Mouse (Mus musculus): ENCODE measurements around the gene 4931406P16Rik.
"Not testable (repeated sequence)": the region's sequence is repeated elsewhere in the genome, so short reads cannot be mapped to it uniquely, and the experiment has no call there.

4931406P16Rik gene

DNA sequence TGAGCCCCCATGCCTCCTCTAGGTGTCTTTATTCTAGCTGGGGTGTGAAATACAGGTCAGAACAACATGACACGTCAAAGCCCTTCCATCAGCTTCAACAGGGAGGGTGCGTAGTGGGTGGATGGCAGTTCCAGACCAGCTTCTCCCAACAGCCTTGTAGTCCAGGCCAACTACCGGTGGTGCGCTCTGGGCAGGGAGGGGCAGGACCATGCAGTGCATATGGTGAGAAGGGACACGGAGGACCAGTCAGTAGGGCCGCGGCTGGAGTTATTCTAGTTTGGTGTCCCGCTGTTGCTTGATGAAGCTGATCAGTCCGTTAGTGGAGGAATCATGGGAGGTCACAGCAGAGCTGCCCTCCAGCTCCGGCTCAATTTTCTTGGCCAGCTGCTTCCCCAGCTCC, 111.2 kb downstream of the 4931406P16Rik start:
- DNase-seq: not testable (repeated sequence)

GRCm38 (mm10) chr7:34200829-34201228, 112.5 kb downstream of the 4931406P16Rik start:
- DNase-seq: no peak

GRCm38 (mm10) chr7:34198346-34198745, 115.0 kb downstream of the 4931406P16Rik start:
- no peak for DNase-seq

DNA sequence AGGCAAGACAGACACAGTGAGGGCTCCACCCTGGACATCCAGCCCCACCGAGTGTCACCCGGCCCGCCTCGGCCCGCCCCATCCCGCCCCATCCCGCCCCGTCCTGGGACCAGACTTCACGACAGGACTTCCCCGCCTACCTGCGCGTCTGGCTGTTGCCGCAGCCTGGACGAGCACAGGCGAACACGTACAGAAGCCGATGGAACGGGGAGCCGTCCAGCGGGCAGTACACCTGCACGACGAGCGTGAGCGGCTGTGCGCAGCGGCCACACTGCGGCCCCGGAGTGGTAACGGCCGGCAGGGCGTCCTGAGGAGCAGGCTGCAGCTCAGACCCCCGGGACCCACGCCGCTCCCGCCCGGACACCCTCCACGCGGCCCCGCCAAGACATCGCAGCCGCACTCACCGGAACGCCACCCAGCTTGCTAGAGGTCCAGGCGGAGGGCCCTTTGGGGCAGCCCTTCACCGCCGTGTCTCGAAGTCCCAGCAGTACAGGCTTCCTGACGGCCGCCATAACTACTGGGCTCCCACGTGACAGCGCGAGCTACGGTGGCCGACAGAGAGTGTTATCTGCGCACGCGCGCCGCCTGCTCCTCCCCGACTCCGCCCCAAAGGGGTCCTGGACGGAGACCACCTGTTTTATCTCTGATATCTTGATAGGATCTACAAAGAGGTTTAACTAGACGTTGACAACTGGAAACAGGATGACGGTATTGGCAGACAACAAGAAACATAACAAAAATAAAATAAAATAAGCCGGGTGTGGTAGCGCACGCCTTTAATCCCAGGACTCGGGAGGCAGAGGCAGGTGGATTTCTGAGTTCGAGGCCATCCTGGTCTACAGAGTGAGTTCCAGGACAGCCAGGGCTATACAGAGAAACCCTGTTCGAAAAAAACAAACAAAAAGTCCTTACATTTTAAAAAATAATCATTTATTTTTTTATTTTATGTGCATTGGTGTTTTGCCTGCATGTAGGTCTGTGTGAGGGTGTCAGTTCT, 116.9 kb downstream of the 4931406P16Rik start, which contains the start of gene Pdcd2l:
TSS of gene Pdcd2l (minus strand) at position 530 of the 997 bp plus-strand sequence.
- peak; percentile 92 for DNase-seq

DNA sequence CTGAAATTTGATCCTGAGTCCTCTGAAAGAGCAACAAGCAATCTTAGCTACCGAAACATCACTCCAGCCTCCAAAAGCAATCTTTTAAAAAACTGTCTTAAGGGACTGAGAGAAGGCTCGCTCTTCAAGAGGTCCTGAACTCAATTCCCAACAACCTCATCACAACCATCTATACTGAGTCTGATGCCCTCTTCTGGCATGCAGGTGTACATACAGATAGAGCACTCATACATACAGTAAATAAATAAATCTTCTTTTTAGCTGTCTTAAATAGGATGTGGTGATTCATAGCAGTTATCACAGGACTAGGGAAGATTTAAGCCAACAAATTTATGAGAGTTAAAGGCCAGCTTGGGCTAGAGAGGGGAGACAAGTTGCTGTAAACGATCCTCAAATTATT, 117.7 kb downstream of the 4931406P16Rik start:
- DNase-seq: no peak

DNA sequence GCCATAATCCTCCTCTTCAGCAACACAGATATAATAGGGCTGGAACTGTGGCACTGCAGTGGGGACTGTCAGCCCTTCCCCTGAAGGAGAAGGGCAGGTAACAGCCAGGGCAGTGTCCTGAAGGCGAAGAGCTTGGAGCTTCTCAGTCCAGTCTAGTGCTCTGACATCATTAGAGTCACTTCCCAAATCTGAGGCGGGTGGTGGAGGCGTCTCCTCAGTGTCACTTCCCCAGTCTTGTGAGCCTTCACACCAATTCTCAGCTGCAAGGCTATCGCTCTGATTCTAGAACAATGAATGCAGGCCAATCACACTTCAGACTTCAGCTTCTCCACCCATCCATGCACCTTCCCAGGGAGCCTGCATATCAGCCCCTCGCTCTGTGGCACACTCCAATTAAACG, 120.5 kb downstream of the 4931406P16Rik start:
- DNase-seq: no peak

- no peak for DNase-seq
These were observed 123.9 kb downstream of the 4931406P16Rik start for GRCm38 (mm10) chr7:34189376-34189989.

Measured in cerebellum, adult 11-12 months (tissue).